Mouse (Mus musculus): Measurements from ENCODE around the gene Ctcf. TPM values are rescaled to one million over a fixed set of nuclear protein-coding genes. Genes with fewer than 3 reads are reported as not detected.

Ctcf gene
- polyA plus RNA-seq, 1 experiment: 30.2 TPM

DNA sequence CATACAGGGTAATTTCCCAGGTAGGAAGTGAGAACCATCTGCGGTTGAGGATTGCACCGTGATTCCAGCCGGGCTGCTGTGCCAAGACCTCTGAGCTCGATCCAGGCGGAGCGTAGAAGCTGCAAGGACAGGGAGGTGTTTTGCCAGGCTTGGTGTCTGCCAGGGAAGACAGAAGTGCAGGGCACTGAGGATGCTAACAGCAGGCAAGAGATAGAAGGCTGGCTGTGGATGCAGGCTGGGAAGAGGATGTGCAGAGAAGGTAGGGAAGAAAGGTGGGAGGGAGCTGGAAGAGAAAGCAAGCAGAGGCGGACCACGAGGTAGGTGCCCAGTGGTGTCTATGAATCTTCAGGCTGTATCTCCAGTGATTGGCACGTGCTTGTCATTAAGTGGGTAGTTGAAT, 24.5 kb upstream of the Ctcf start:
- TF ChIP-seq USF1 (IDR thresholded peaks at IDR 0.05; ENCODE audit: low read depth) (no peak), MYOD1 (IDR thresholded peaks at IDR 0.05; ENCODE audit: control insufficient read depth, insufficient read length, low read depth) (no peak), MYOG (IDR thresholded peaks at IDR 0.05; ENCODE audit: control insufficient read depth, extremely low read depth, insufficient read length) (no peak), CTCF (IDR thresholded peaks at IDR 0.05; ENCODE audit: control insufficient read depth, insufficient read depth, insufficient read length) (no peak), MAX (IDR thresholded peaks at IDR 0.05) (no peak)

DNA sequence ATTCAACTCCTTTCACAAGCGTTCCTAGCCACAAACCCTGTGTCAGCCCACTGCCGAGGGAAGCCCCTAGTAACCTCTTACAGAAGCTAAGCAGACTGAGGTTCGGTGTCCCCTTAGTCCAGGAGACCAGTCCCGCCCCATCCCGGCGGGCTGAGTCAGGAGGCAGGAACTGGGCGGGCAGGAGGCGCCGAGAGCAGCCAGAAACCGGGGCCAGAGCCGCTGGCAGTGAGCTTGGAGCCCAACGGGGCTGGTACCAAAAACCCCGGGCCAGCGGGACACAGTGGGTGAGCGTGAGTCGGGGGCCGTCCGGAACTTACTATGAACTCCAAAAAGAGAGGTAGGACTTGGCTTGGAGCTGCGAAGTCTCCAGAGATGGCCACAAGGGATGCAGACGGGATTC, 23.3 kb upstream of the Ctcf start:
- Histone ChIP-seq H3K79me2 (ENCODE audit: control insufficient read depth, insufficient read depth) (peaks cover 49% of the 10 kb centered on the region), H3K79me3 (ENCODE audit: low read depth) (peaks cover 28% of the 10 kb centered on the region), H3K27me3 (ENCODE audit: control insufficient read depth, insufficient read depth, insufficient read length) (no peaks in the 10 kb centered on the region), H3K4me3 (ENCODE audit: insufficient read depth, poor library complexity, severe bottlenecking) (no peak overlapping the region), H3K36me3 (ENCODE audit: control insufficient read depth, insufficient read depth) (peaks cover 32% of the 10 kb centered on the region), H3ac (ENCODE audit: control insufficient read depth, insufficient read length, low read depth) (no peak overlapping the region)
- no peak for TF ChIP-seq MYOD1 (IDR thresholded peaks at IDR 0.05; ENCODE audit: control insufficient read depth, insufficient read length, low read depth)
- no peak for TF ChIP-seq MAX (IDR thresholded peaks at IDR 0.05)
- TF ChIP-seq MYOG (IDR thresholded peaks at IDR 0.05; ENCODE audit: control insufficient read depth, extremely low read depth, insufficient read length): no peak
- no peak for TF ChIP-seq CTCF (IDR thresholded peaks at IDR 0.05; ENCODE audit: control insufficient read depth, insufficient read depth, insufficient read length)
- no peak for TF ChIP-seq FOSL1 (IDR thresholded peaks at IDR 0.05; ENCODE audit: insufficient read depth, low read length, poor library complexity, severe bottlenecking)
- no peak for TF ChIP-seq USF1 (IDR thresholded peaks at IDR 0.05; ENCODE audit: low read depth)
- TF ChIP-seq CEBPB (IDR thresholded peaks at IDR 0.05; ENCODE audit: low read depth): no peak

More for the DNA sequence above, 24.5 kb upstream of the Ctcf start:
- Histone ChIP-seq H3K4me3 (ENCODE audit: insufficient read depth, poor library complexity, severe bottlenecking) (no peak overlapping the region), H3K79me2 (ENCODE audit: control insufficient read depth, insufficient read depth) (peaks cover 61% of the 10 kb centered on the region), H3K27me3 (ENCODE audit: control insufficient read depth, insufficient read depth, insufficient read length) (no peaks in the 10 kb centered on the region), H3ac (ENCODE audit: control insufficient read depth, insufficient read length, low read depth) (no peak overlapping the region), H3K79me3 (ENCODE audit: low read depth) (peaks cover 38% of the 10 kb centered on the region), H3K36me3 (ENCODE audit: control insufficient read depth, insufficient read depth) (peaks cover 20% of the 10 kb centered on the region)

DNA sequence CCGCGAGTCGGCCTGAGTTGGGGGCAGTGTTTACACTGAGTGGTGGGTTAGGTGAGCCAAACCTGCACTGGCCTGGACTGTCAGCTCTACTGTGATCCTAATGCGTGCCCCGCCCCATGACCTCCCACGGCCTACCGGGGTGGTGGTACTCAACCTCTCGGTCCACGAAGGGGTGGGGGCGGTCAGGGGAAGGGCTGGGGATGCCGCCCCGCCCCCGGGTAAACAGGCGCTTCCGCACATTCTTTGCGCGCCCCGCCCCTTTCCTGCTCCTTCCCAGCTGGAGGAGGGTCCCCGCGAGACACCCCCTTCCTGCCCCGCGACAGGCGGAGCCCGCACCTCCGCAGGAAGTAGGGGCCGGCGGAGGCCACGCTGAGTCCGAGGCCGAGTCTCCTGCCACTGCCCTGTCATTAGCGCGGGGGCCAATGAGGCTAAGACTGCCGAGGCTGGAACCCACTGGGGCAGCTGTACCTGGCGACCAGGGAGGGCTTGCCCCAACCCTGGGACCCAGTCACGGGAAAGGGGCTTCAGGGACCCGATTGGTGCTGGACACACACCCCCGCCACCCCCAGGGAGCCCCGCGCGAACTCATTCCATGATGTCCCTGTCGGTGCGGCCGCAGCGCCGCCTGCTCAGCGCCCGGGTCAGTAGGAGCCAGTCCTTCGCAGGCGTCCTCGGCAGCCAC, 22.4 kb upstream of the Ctcf start:
- Histone ChIP-seq H3K79me2 (ENCODE audit: control insufficient read depth, insufficient read depth) (peaks cover 39% of the 10 kb centered on the region), H3ac (ENCODE audit: control insufficient read depth, insufficient read length, low read depth) (no peak overlapping the region), H3K79me3 (ENCODE audit: low read depth) (peaks cover 23% of the 10 kb centered on the region), H3K4me3 (ENCODE audit: insufficient read depth, poor library complexity, severe bottlenecking) (no peak overlapping the region), H3K27me3 (ENCODE audit: control insufficient read depth, insufficient read depth, insufficient read length) (no peaks in the 10 kb centered on the region), H3K36me3 (ENCODE audit: control insufficient read depth, insufficient read depth) (peaks cover 32% of the 10 kb centered on the region)
- TF ChIP-seq FOSL1 (IDR thresholded peaks at IDR 0.05; ENCODE audit: insufficient read depth, low read length, poor library complexity, severe bottlenecking): no peak
- TF ChIP-seq CEBPB (IDR thresholded peaks at IDR 0.05; ENCODE audit: low read depth): no peak
- no peak for TF ChIP-seq MYOD1 (IDR thresholded peaks at IDR 0.05; ENCODE audit: control insufficient read depth, insufficient read length, low read depth)
- no peak for TF ChIP-seq USF1 (IDR thresholded peaks at IDR 0.05; ENCODE audit: low read depth)
- TF ChIP-seq CTCF (IDR thresholded peaks at IDR 0.05; ENCODE audit: control insufficient read depth, insufficient read depth, insufficient read length): no peak
- no peak for TF ChIP-seq MAX (IDR thresholded peaks at IDR 0.05)
- TF ChIP-seq MYOG (IDR thresholded peaks at IDR 0.05; ENCODE audit: control insufficient read depth, extremely low read depth, insufficient read length): no peak

DNA sequence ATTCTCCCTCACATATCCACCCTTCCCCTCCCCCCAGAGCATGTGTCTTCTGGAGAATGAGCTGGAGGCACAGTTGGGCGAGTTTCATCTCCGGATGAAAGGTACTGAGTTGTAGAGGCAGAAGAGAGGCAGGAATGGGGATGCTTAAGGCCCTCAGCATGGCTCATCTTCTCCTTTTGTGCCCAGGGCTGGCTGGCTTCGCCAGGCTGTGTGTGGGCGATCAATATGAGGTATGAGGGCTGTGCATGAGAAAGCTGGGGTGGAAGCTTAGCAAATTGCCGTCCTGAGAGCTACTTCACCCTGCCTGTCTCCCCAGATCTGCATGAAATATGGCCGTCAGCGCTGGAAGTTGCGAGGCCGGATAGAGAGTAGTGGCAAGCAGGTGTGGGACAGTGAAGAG, 20.4 kb upstream of the Ctcf start:
- peaks cover 46% of the 10 kb centered on the region for H3K36me3 ChIP-seq (ENCODE audit: control insufficient read depth, insufficient read depth)
- peaks cover 8% of the 10 kb centered on the region for H3K79me3 ChIP-seq (ENCODE audit: low read depth)
- H3ac ChIP-seq (ENCODE audit: control insufficient read depth, insufficient read length, low read depth): no peak overlapping the region
- TF ChIP-seq MYOD1 (IDR thresholded peaks at IDR 0.05; ENCODE audit: control insufficient read depth, insufficient read length, low read depth) (no peak), USF1 (IDR thresholded peaks at IDR 0.05; ENCODE audit: low read depth) (no peak), MYOG (IDR thresholded peaks at IDR 0.05; ENCODE audit: control insufficient read depth, extremely low read depth, insufficient read length) (no peak), CEBPB (IDR thresholded peaks at IDR 0.05; ENCODE audit: low read depth) (no peak)
- peaks cover 20% of the 10 kb centered on the region for H3K79me2 ChIP-seq (ENCODE audit: control insufficient read depth, insufficient read depth)
- H3K4me3 ChIP-seq (ENCODE audit: insufficient read depth, poor library complexity, severe bottlenecking): no peak overlapping the region
- no peaks in the 10 kb centered on the region for H3K27me3 ChIP-seq (ENCODE audit: control insufficient read depth, insufficient read depth, insufficient read length)

DNA sequence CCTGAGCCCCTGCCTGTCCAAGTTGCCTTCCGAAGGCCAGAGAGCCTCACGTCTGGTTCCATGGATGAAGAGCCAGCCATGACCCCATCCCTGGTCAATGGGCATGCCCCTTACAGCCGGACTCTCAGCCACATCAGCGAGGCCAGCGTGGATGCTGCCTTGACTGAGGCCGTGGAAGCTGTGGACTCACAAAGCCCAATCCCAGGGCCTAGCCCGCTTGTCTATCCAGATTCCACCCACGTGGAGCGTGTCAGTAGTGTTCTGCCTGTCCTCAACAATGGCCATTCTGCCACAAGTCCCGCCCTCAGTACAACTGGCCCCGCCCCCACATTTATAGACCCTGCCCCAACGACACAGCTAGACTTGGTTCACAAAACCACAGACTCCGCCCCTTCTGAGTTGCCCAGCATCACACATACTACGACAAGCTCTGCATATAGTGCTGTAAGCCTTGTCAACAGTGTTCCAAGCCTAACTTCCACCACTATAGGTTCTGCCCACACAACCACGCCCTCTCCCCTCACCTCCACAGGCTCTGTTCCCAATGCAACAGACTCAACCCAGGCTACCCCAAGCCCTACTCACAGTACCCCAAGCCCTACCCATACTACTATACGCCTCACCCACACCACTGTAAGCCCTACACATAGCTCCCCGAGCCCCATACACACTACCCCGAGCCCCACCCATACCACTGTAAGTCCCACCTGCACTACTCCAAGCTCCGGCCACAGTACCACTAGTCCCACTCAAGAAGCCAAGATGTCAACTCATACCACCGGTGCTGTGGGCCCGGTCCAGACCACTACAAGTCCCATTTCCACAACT, 18.7 kb upstream of the Ctcf start:
- Histone ChIP-seq H3K79me3 (ENCODE audit: low read depth) (peaks cover 2% of the 10 kb centered on the region), H3K27me3 (ENCODE audit: control insufficient read depth, insufficient read depth, insufficient read length) (no peaks in the 10 kb centered on the region), H3ac (ENCODE audit: control insufficient read depth, insufficient read length, low read depth) (no peak overlapping the region), H3K4me3 (ENCODE audit: insufficient read depth, poor library complexity, severe bottlenecking) (no peak overlapping the region), H3K79me2 (ENCODE audit: control insufficient read depth, insufficient read depth) (peaks cover 4% of the 10 kb centered on the region), H3K36me3 (ENCODE audit: control insufficient read depth, insufficient read depth) (peaks cover 57% of the 10 kb centered on the region)
- TF ChIP-seq USF1 (IDR thresholded peaks at IDR 0.05; ENCODE audit: low read depth): no peak
- TF ChIP-seq FOSL1 (IDR thresholded peaks at IDR 0.05; ENCODE audit: insufficient read depth, low read length, poor library complexity, severe bottlenecking): no peak
- no peak for TF ChIP-seq CEBPB (IDR thresholded peaks at IDR 0.05; ENCODE audit: low read depth)
- no peak for TF ChIP-seq MYOD1 (IDR thresholded peaks at IDR 0.05; ENCODE audit: control insufficient read depth, insufficient read length, low read depth)
- no peak for TF ChIP-seq MAX (IDR thresholded peaks at IDR 0.05)
- no peak for TF ChIP-seq CTCF (IDR thresholded peaks at IDR 0.05; ENCODE audit: control insufficient read depth, insufficient read depth, insufficient read length)
- TF ChIP-seq MYOG (IDR thresholded peaks at IDR 0.05; ENCODE audit: control insufficient read depth, extremely low read depth, insufficient read length): no peak
